ENCODE assay signal across 8 mouse cellular contexts in genomic region chr4:106827738-106828361, GRCm38 (mm10). TPM values are rescaled to one million over a fixed set of nuclear protein-coding genes. Genes with fewer than 3 reads are reported as not detected.
DNase-seq lines count a peak whose midpoint lies in the region; ATAC-seq and TF ChIP-seq lines count a peak whose summit lies in the region.

No protein-coding gene starts in this region.

- intact Hi-C loops in left cerebral cortex, adult 2 months (cut with DNase I), result loop anchor here (1.0 kb wide), 1 partner anchor 209 kb away; no protein-coding TSS in a partner anchor

- H3K4me2 ChIP-seq in hindbrain, embryonic 15.5 days, result peak overlapping the region; percentile 84

- TF ChIP-seq CTCF in left cerebral cortex, adult 2 months (IDR thresholded peaks at IDR 0.05), result peak; percentile 47

- peak; percentile 86 for DNase-seq in R1 (ENCODE audit: low read depth, low spot score)
- peak; percentile 42 to 45 for DNase-seq in cerebellum, postnatal 4 days (ENCODE audit: low spot score in 2 of 2)
- peak; percentile 56 for DNase-seq in gastrocnemius, adult 18-20 months (ENCODE audit: low spot score)
- DNase-seq in left cerebral cortex, adult 2 months (ENCODE audit: extremely low spot score in 1 of 2, low spot score in 2 of 2), result peak; percentile 65 to 76
- DNase-seq in lung, postnatal 4 days, result peak; percentile 86 to 90
- peak; percentile 46 for DNase-seq in retina, postnatal 7 days (ENCODE audit: low read depth, low spot score)
- peak; percentile 62 to 70 for DNase-seq in urinary bladder, adult 18-20 months (ENCODE audit: low spot score in 2 of 2)

- peak overlapping the region; percentile 56 for H3K27ac ChIP-seq in hindbrain, embryonic 15.5 days (replicated peaks)
- H3K27ac ChIP-seq in left cerebral cortex, adult 2 months, result peak overlapping the region; percentile 54

- peak; percentile 73 for ATAC-seq in hindbrain, embryonic 15.5 days (ENCODE audit: low FRiP score, low read depth)

- peak overlapping the region; percentile 37 for H3K4me3 ChIP-seq in hindbrain, embryonic 15.5 days
- H3K4me3 ChIP-seq in left cerebral cortex, adult 2 months, result peak overlapping the region; percentile 43

- peak overlapping the region; percentile 50 for H3K9ac ChIP-seq in hindbrain, embryonic 15.5 days

- no peaks in the 10 kb centered on the region for H3K9me3 ChIP-seq in hindbrain, embryonic 15.5 days

- H3K36me3 ChIP-seq in hindbrain, embryonic 15.5 days, result no peaks in the 10 kb centered on the region

- no peaks in the 10 kb centered on the region for H3K27me3 ChIP-seq in hindbrain, embryonic 15.5 days

- peaks cover 37% of the 10 kb centered on the region for H3K4me1 ChIP-seq in hindbrain, embryonic 15.5 days (replicated peaks)

- WGBS in hindbrain, embryonic 15.5 days, result under 1% methylated on average over 42 of the region's 42 CpGs

RNA-seq across cellular contexts. Expression of gene Acot11, which starts 23.1 kb away (rescaled TPM):
- 10 to 100 TPM in 1 of 2 experiments, 1 to 10 TPM in 1; 9.9 to 13.2 TPM for total RNA-seq in gastrocnemius, adult 18-20 months (2021)
- 2.1 and 2.4 TPM in 2 replicates for polyA plus RNA-seq in hindbrain, embryonic 15.5 days (2015; fragmentation: Nextera tagmentation; extraction: Ambion mirVana)
- total RNA-seq in left cerebral cortex, adult 2 months (2021), result 10 to 100 TPM; 51.7 to 54.1 TPM

Comparison
In these comparisons a context has a peak if more than half of its experiments do, and no peak if none do; other contexts are left out.
1. Peak in every context shown above with its lines: DNase-seq, ATAC-seq, H3K4me3 ChIP-seq and H3K27ac ChIP-seq.